Mouse (Mus musculus) small intestine, adult 2 months (tissue): ENCODE results near the gene Mak. TPM values are rescaled to one million over a fixed set of nuclear protein-coding genes. Genes with fewer than 3 reads are reported as not detected.

Experiments used
- H3K27ac ChIP-seq: fragments of 200-500 bp; 2 replicates; pipeline ENCODE4 v1.5.1; 2012; ENCODE audit warnings: low read depth, low read length, control low read depth, inconsistent platforms; ENCODE audit not compliant: insufficient read depth
- H3K27me3 ChIP-seq: fragments of 200-500 bp; 2 replicates; pipeline ENCODE4 v1.6.1; 2012; ENCODE audit warnings: mild to moderate bottlenecking, moderate library complexity, low read length, inconsistent platforms; ENCODE audit not compliant: control insufficient read depth, insufficient read depth
- H3K36me3 ChIP-seq: fragments of 200-500 bp; 2 replicates; pipeline ENCODE4 v1.6.1; 2012; ENCODE audit warnings: mild to moderate bottlenecking, low read length, control low read depth, inconsistent platforms; ENCODE audit not compliant: control insufficient read depth, insufficient read depth
- H3K4me1 ChIP-seq: fragments of 200-500 bp; 2 replicates; pipeline ENCODE4 v1.6.1; 2012; ENCODE audit warnings: low read length, inconsistent platforms, mixed read lengths; ENCODE audit not compliant: control insufficient read depth, insufficient read depth, insufficient read length
- H3K4me3 ChIP-seq: fragments of 200-500 bp; 2 replicates; pipeline ENCODE4 v1.5.1; 2012; ENCODE audit warnings: low read depth, mild to moderate bottlenecking, control low read depth, inconsistent platforms, low read length, moderate library complexity
- CTCF ChIP-seq: fragments of 200-500 bp; IDR thresholded peaks from 2 replicates; pipeline ENCODE4 v1.5.1; 2012; ENCODE audit warnings: low read depth, mild to moderate bottlenecking, control low read depth, inconsistent platforms, low read length, moderate library complexity, mixed read lengths; ENCODE audit not compliant: insufficient replicate concordance, insufficient read length; ENCODE audit errors: extremely low read depth
- POLR2A ChIP-seq: fragments of 200-500 bp; IDR thresholded peaks from 2 replicates; pipeline ENCODE4 v1.6.1; 2012; ENCODE audit warnings: low read depth, mild to moderate bottlenecking, control low read depth, inconsistent platforms, low read length, moderate library complexity
- WGBS: fragments of 180-500 bp; shearing (Covaris S2); methylation state at CpG from one replicate; pipeline ENCODE4 v1.1.7; 2018; 5-methylcytosine and 5-hydroxymethylcytosine counted together
- polyA plus RNA-seq: library from polyadenylated mRNA; depleted of rRNA; stranded (reverse); fragments of >200 nt; gene quantifications from 2 replicates; pipeline ENCODE4 v1.2.3, GENCODE M21; 2012

The Mak gene
- polyA plus RNA-seq, 1 experiment: not detected

- TF ChIP-seq POLR2A (no peak), CTCF (no peak)
- 85% methylated on average over 6 of the region's 6 CpGs for WGBS
- Histone ChIP-seq H3K36me3 (peaks cover 40% of the 10 kb centered on the region), H3K4me3 (no peak overlapping the region), H3K27ac (no peak overlapping the region), H3K4me1 (peaks cover 9% of the 10 kb centered on the region), H3K27me3 (no peaks in the 10 kb centered on the region)
These were observed 57.9 kb downstream of the Mak start for GRCm38 (mm10) chr13:41021607-41022006.

GRCm38 (mm10) chr13:41020494-41020893 lies 59.0 kb downstream of the Mak start:
- Histone ChIP-seq H3K27me3 (no peaks in the 10 kb centered on the region), H3K36me3 (peaks cover 40% of the 10 kb centered on the region), H3K27ac (no peak overlapping the region), H3K4me1 (peaks cover 9% of the 10 kb centered on the region), H3K4me3 (no peak overlapping the region)
- TF ChIP-seq POLR2A (no peak), CTCF (no peak)
- WGBS: 49% methylated on average over 7 of the region's 7 CpGs

GRCm38 (mm10) chr13:41018756-41019591 lies 60.5 kb downstream of the Mak start:
- peaks cover 41% of the 10 kb centered on the region for H3K36me3 ChIP-seq
- no peak overlapping the region for H3K4me3 ChIP-seq
- H3K4me1 ChIP-seq: peaks cover 9% of the 10 kb centered on the region
- no peak for TF ChIP-seq CTCF
- TF ChIP-seq POLR2A: no peak
- H3K27ac ChIP-seq: no peak overlapping the region
- 83% methylated on average over 13 of the region's 13 CpGs for WGBS
- H3K27me3 ChIP-seq: no peaks in the 10 kb centered on the region

- H3K36me3 ChIP-seq: peaks cover 42% of the 10 kb centered on the region
- H3K4me3 ChIP-seq: no peak overlapping the region
- H3K27me3 ChIP-seq: no peaks in the 10 kb centered on the region
- H3K4me1 ChIP-seq: peaks cover 9% of the 10 kb centered on the region
- no peak overlapping the region for H3K27ac ChIP-seq
- WGBS: 95% methylated on average over 9 of the region's 9 CpGs
- TF ChIP-seq POLR2A: no peak
- TF ChIP-seq CTCF: no peak
These were observed 61.3 kb downstream of the Mak start for GRCm38 (mm10) chr13:41018236-41018635.

- no peaks in the 10 kb centered on the region for H3K27me3 ChIP-seq
- H3K4me1 ChIP-seq: peaks cover 9% of the 10 kb centered on the region
- H3K4me3 ChIP-seq: no peak overlapping the region
- no peak overlapping the region for H3K27ac ChIP-seq
- peaks cover 44% of the 10 kb centered on the region for H3K36me3 ChIP-seq
- WGBS: 69% methylated on average over 4 of the region's 4 CpGs
- TF ChIP-seq POLR2A (no peak), CTCF (no peak)
These were observed 61.7 kb downstream of the Mak start for GRCm38 (mm10) chr13:41017832-41018231.

- no peaks in the 10 kb centered on the region for H3K27me3 ChIP-seq
- 13% methylated on average over 12 of the region's 12 CpGs for WGBS
- peaks cover 9% of the 10 kb centered on the region for H3K4me1 ChIP-seq
- peak overlapping the region; percentile 96 for H3K27ac ChIP-seq
- H3K36me3 ChIP-seq: peaks cover 44% of the 10 kb centered on the region
- H3K4me3 ChIP-seq: peak overlapping the region; percentile 93
- no peak for TF ChIP-seq CTCF
- TF ChIP-seq POLR2A: no peak; the same call in 1 of the 2 replicates
These were observed 62.6 kb downstream of the Mak start for GRCm38 (mm10) chr13:41016797-41017405.

- H3K36me3 ChIP-seq: peaks cover 48% of the 10 kb centered on the region
- H3K4me1 ChIP-seq: peaks cover 9% of the 10 kb centered on the region
- no peaks in the 10 kb centered on the region for H3K27me3 ChIP-seq
- H3K27ac ChIP-seq: peak within 1 kb of the TSS; percentile 96
- WGBS: under 1% methylated on average over 43 of the region's 43 CpGs
- TF ChIP-seq POLR2A: peak; percentile 87
- TF ChIP-seq CTCF: no peak
- H3K4me3 ChIP-seq: peak within 1 kb of the TSS; percentile 93
These were observed 63.5 kb downstream of the Mak start, which contains the start of gene Tmem14c for GRCm38 (mm10) chr13:41015829-41016634. Gene Tmem14c (plus strand): TSS chr13:41016292.
